Mouse (Mus musculus) olfactory bulb, adult 2 months (tissue): Measurements from ENCODE around the gene Mrpl23. TPM values are rescaled to one million over a fixed set of nuclear protein-coding genes. Genes with fewer than 3 reads are reported as not detected.

Experiments used
- H3K27ac ChIP-seq: fragments of 200-500 bp; 2 replicates; pipeline ENCODE4 v1.5.1; 2012; ENCODE audit warnings: low read depth, low read length; ENCODE audit not compliant: insufficient read depth
- H3K4me1 ChIP-seq: fragments of 200-500 bp; 2 replicates; pipeline ENCODE4 v1.6.1; 2012; ENCODE audit warnings: low read length; ENCODE audit not compliant: control insufficient read depth, insufficient read depth
- H3K4me3 ChIP-seq: fragments of 200-500 bp; 2 replicates; pipeline ENCODE4 v1.5.1; 2012; ENCODE audit warnings: mild to moderate bottlenecking, low read depth, low read length, moderate library complexity; ENCODE audit not compliant: insufficient read depth
- CTCF ChIP-seq: fragments of 200-500 bp; IDR thresholded peaks from 2 replicates; pipeline ENCODE4 v1.5.1; 2012; ENCODE audit warnings: low read depth, mild to moderate bottlenecking, low read length, moderate library complexity; ENCODE audit not compliant: insufficient read depth
- POLR2A ChIP-seq: fragments of 200-500 bp; IDR thresholded peaks from 2 replicates; pipeline ENCODE4 v1.6.1; 2012; ENCODE audit warnings: mild to moderate bottlenecking, low read depth, low read length, moderate library complexity; ENCODE audit not compliant: insufficient read depth
- WGBS: fragments of 180-500 bp; shearing (Covaris S2); methylation state at CpG from one replicate; pipeline ENCODE4 v1.1.7; 2018; 5-methylcytosine and 5-hydroxymethylcytosine counted together
- polyA plus RNA-seq: library from polyadenylated mRNA; stranded (reverse); fragments of >200 nt; gene quantifications from 2 replicates; pipeline ENCODE4 v1.2.4, GENCODE M21; 2012; ENCODE audit warnings: low replicate concordance; ENCODE audit not compliant: missing spikeins, insufficient read depth, insufficient read length

Mrpl23 gene
- polyA plus RNA-seq, 1 experiment: not detected

- no peak overlapping the region for H3K27ac ChIP-seq
- TF ChIP-seq POLR2A (no peak), CTCF (no peak)
- 80% methylated on average over 4 of the region's 4 CpGs for WGBS
- no peak overlapping the region for H3K4me3 ChIP-seq
- peaks cover 10% of the 10 kb centered on the region for H3K4me1 ChIP-seq
These were observed 439 bp upstream of the Mrpl23 start for GRCm38 (mm10) chr7:142531973-142532521.

GRCm38 (mm10) chr7:142533059-142533855 is 771 bp downstream of the Mrpl23 start:
- 2% methylated on average over 44 of the region's 44 CpGs for WGBS
- TF ChIP-seq CTCF (peak; percentile 90; the same call in 1 of the 2 replicates), POLR2A (peak; percentile 56; the same call in 1 of the 2 replicates)
- H3K4me3 ChIP-seq: peak overlapping the region; percentile 83
- H3K27ac ChIP-seq: no peak overlapping the region
- peaks cover 10% of the 10 kb centered on the region for H3K4me1 ChIP-seq

GRCm38 (mm10) chr7:142535116-142535515 is 2.6 kb downstream of the Mrpl23 start:
- TF ChIP-seq CTCF (no peak), POLR2A (no peak)
- WGBS: 95% methylated on average over 4 of the region's 4 CpGs
- no peak overlapping the region for H3K4me3 ChIP-seq
- no peak overlapping the region for H3K27ac ChIP-seq
- peaks cover 10% of the 10 kb centered on the region for H3K4me1 ChIP-seq

GRCm38 (mm10) chr7:142535832-142536231 is 3.3 kb downstream of the Mrpl23 start:
- no peak overlapping the region for H3K4me3 ChIP-seq
- WGBS: over 99% methylated on average over 5 of the region's 5 CpGs

GRCm38 (mm10) chr7:142537181-142537580 is 4.7 kb downstream of the Mrpl23 start:
- H3K4me3 ChIP-seq: no peak overlapping the region
- no peak overlapping the region for H3K27ac ChIP-seq
- 86% methylated on average over 5 of the region's 5 CpGs for WGBS
- no peak for TF ChIP-seq POLR2A
- no peak for TF ChIP-seq CTCF
- peaks cover 10% of the 10 kb centered on the region for H3K4me1 ChIP-seq

More at GRCm38 (mm10) chr7:142535832-142536231, 3.3 kb downstream of the Mrpl23 start:
- Histone ChIP-seq H3K27ac (no peak overlapping the region), H3K4me1 (peaks cover 10% of the 10 kb centered on the region)
- TF ChIP-seq CTCF (no peak), POLR2A (no peak)

GRCm38 (mm10) chr7:142537879-142538278 is 5.4 kb downstream of the Mrpl23 start:
- no peak overlapping the region for H3K4me3 ChIP-seq
- no peak overlapping the region for H3K27ac ChIP-seq
- 11% methylated on average over 6 of the region's 6 CpGs for WGBS
- peaks cover 10% of the 10 kb centered on the region for H3K4me1 ChIP-seq
- TF ChIP-seq CTCF (no peak), POLR2A (no peak)

- H3K4me1 ChIP-seq: peaks cover 10% of the 10 kb centered on the region
- TF ChIP-seq POLR2A (no peak), CTCF (no peak)
- no peak overlapping the region for H3K27ac ChIP-seq
- no peak overlapping the region for H3K4me3 ChIP-seq
- WGBS: 60% methylated on average over 4 of the region's 4 CpGs
These were observed 5.8 kb downstream of the Mrpl23 start for GRCm38 (mm10) chr7:142538291-142538690.

GRCm38 (mm10) chr7:142538766-142539165 is 6.3 kb downstream of the Mrpl23 start:
- WGBS: 44% methylated on average over 6 of the region's 6 CpGs
- no peak for TF ChIP-seq CTCF
- TF ChIP-seq POLR2A: no peak

GRCm38 (mm10) chr7:142539828-142540227 is 7.3 kb downstream of the Mrpl23 start:
- Histone ChIP-seq H3K27ac (no peak overlapping the region), H3K4me1 (no peaks in the 10 kb centered on the region), H3K4me3 (no peak overlapping the region)
- WGBS: 83% methylated on average over 8 of the region's 8 CpGs
- no peak for TF ChIP-seq CTCF
- no peak for TF ChIP-seq POLR2A

More at GRCm38 (mm10) chr7:142538766-142539165, 6.3 kb downstream of the Mrpl23 start:
- H3K4me3 ChIP-seq: no peak overlapping the region
- peaks cover 7% of the 10 kb centered on the region for H3K4me1 ChIP-seq
- H3K27ac ChIP-seq: no peak overlapping the region
